Comparison of ENCODE assay signal across 18 mouse cellular contexts in the genomic region with DNA sequence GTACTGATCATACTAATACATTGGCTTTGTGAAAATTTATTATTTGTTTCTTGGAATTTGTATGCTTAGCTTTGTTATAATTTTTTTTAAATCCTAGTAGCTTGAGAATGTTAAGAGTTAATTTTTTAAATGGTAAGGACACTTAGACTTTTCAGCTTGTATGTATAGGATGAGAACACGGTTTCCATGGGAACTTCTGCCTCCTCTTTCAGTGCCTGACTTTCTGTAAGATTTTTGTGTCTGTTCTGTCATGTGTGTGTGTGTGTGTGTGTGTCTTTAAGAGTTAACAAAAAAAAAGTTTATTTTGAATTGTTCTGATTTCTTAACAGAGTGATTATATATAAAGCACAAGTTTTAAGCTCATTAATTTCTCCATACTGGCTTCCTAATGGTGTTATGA.
DNase-seq lines count a peak whose midpoint lies in the region; ATAC-seq and TF ChIP-seq lines count a peak whose summit lies in the region.
"Had no signal": no experiment of that assay in that cellular context is flagged by ENCODE, and none has a peak within 500 bp of the region (broad histone marks: within the 10 kb centered on the region; RNA-seq: fewer than 3 reads in every experiment).

No protein-coding gene starts in this region.

- no peak overlapping the region for H3K4me3 ChIP-seq in forebrain, embryonic 16.5 days (replicated peaks; ENCODE audit: low read length)
- H3K4me3 ChIP-seq in forebrain, embryonic 10.5 days: no peak overlapping the region
- peak overlapping the region; percentile 61 for H3K4me3 ChIP-seq in left cerebral cortex, adult 2 months
- H3K4me3 ChIP-seq in hindbrain, embryonic 15.5 days: no peak overlapping the region
- H3K4me3 ChIP-seq: erythroblast, embryonic 14.5 days had no signal

- 42% methylated on average over 1 of the region's 1 CpGs for WGBS in forebrain, embryonic 16.5 days
- WGBS in forebrain, embryonic 10.5 days: 83% methylated on average over 1 of the region's 1 CpGs
- WGBS in hindbrain, embryonic 15.5 days: 33% methylated on average over 1 of the region's 1 CpGs

- 0 out of 2 replicates have a peak, but pooled peaks have one; percentile 21 for ATAC-seq in forebrain, embryonic 16.5 days
- ATAC-seq in hindbrain, embryonic 15.5 days (ENCODE audit: low FRiP score, low read depth): no peak

- H3K27ac ChIP-seq in forebrain, embryonic 16.5 days (ENCODE audit: low read length): peak overlapping the region; percentile 29
- H3K27ac ChIP-seq in forebrain, embryonic 10.5 days: no peak overlapping the region
- peak overlapping the region; percentile 93 for H3K27ac ChIP-seq in left cerebral cortex, adult 2 months
- H3K27ac ChIP-seq in hindbrain, embryonic 15.5 days (replicated peaks): peak overlapping the region; percentile 43; the same call in 1 of the 2 replicates
- H3K27ac ChIP-seq: kidney, postnatal 0 days had no signal

- DNase-seq in forebrain, embryonic 10.5 days (ENCODE audit: extremely low spot score, low spot score): no peak
- DNase-seq in left cerebral cortex, adult 2 months (ENCODE audit: extremely low spot score in 1 of 2, low spot score in 2 of 2): no peak
- no peak for DNase-seq in left cerebral cortex, adult 11 months (ENCODE audit: low spot score)
- DNase-seq in brain, adult 2 months (ENCODE audit: low read depth, low spot score): peak; percentile 68
- no peak for DNase-seq in gastrocnemius, postnatal 14 days
- no peak for DNase-seq in heart, adult 11 months
- DNase-seq: gastrocnemius, adult 2 months; kidney, adult 11 months; liver, embryonic 13.5 days; lung, adult 2 months; lung, postnatal 14 days; spleen, adult 18-20 months had no signal

- no peaks in the 10 kb centered on the region for H3K27me3 ChIP-seq in forebrain, embryonic 16.5 days (replicated peaks; ENCODE audit: control insufficient read depth, insufficient read depth, low read length)
- no peaks in the 10 kb centered on the region for H3K27me3 ChIP-seq in forebrain, embryonic 10.5 days (ENCODE audit: poor library complexity, severe bottlenecking)
- H3K27me3 ChIP-seq in hindbrain, embryonic 15.5 days: no peaks in the 10 kb centered on the region
- H3K27me3 ChIP-seq: embryonic facial prominence, embryonic 13.5 days; limb, embryonic 12.5 days; liver, embryonic 13.5 days had no signal

- no peaks in the 10 kb centered on the region for H3K36me3 ChIP-seq in forebrain, embryonic 16.5 days (ENCODE audit: control insufficient read depth, insufficient read depth)
- H3K36me3 ChIP-seq in forebrain, embryonic 10.5 days (replicated peaks): 0 out of 2 replicates have a peak, but pooled peaks cover 3% of the 10 kb centered on the region
- no peaks in the 10 kb centered on the region for H3K36me3 ChIP-seq in hindbrain, embryonic 15.5 days
- H3K36me3 ChIP-seq: embryonic facial prominence, embryonic 13.5 days; limb, embryonic 12.5 days had no signal

- no peaks in the 10 kb centered on the region for H3K9me3 ChIP-seq in forebrain, embryonic 16.5 days (ENCODE audit: control insufficient read depth, low read length)
- no peaks in the 10 kb centered on the region for H3K9me3 ChIP-seq in forebrain, embryonic 10.5 days
- no peaks in the 10 kb centered on the region for H3K9me3 ChIP-seq in hindbrain, embryonic 15.5 days
- H3K9me3 ChIP-seq: embryonic facial prominence, embryonic 13.5 days; liver, embryonic 13.5 days had no signal

- H3K4me1 ChIP-seq in forebrain, embryonic 16.5 days (replicated peaks; ENCODE audit: control insufficient read depth, insufficient read depth, low read length): peaks cover 17% of the 10 kb centered on the region
- peaks cover 8% of the 10 kb centered on the region; the same call in 1 of the 2 replicates for H3K4me1 ChIP-seq in forebrain, embryonic 10.5 days
- peaks cover 30% of the 10 kb centered on the region for H3K4me1 ChIP-seq in hindbrain, embryonic 15.5 days (replicated peaks)
- H3K4me1 ChIP-seq: limb, embryonic 12.5 days had no signal

- H3K9ac ChIP-seq in forebrain, embryonic 16.5 days (replicated peaks; ENCODE audit: low read depth, low read length): no peak overlapping the region
- no peak overlapping the region for H3K9ac ChIP-seq in hindbrain, embryonic 15.5 days
- H3K9ac ChIP-seq: limb, embryonic 12.5 days; liver, embryonic 13.5 days had no signal

- no peak for TF ChIP-seq CTCF in left cerebral cortex, adult 2 months (IDR thresholded peaks at IDR 0.05)

- intact Hi-C loops in left cerebral cortex, adult 2 months (cut with DNase I): no loop called here
- intact Hi-C loops in gastrocnemius, postnatal 14 days (cut with DNase I; ENCODE audit: low total_unique reads): no loop called here

- no peak overlapping the region; the same call in 1 of the 2 replicates for H3K4me2 ChIP-seq in forebrain, embryonic 16.5 days (ENCODE audit: low read length)
- H3K4me2 ChIP-seq in hindbrain, embryonic 15.5 days: peak overlapping the region; percentile 65
